Comparison of ENCODE assay signal across 18 mouse cellular contexts in the genomic region with DNA sequence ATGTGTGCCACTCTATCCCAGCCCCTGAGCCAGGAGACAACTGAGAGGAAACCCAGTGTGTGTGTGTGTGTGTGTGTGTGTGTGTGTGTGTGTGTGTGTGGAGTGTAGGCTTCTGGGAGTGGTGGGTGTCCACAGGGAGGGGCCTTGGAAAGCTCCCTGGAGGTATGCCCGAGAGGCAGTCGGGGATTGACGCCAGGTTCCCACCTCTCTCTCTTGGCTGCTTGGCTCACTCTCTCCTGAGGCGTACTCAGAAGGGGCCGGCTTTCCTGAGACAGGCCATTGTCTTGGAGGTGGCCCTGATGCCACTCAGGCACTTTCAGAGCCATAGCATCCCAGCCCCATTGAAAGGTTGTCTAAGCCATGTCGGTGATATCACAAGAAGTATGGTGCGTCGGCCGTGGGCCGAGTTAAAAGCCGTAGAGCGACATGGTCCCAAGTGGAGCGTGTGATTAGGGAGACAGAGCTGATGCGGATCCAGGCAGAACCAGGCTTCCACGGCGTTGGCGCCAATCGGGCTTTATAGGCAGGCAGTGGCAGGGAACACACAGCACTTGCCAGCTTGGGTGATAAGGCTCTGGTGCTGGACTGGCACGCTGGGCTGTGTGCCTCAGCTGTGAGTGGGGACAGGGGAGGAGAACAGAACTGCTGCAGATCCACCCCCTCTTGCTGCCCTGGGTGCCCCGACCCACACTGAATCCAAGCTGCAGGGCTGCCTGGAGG. TPM values are rescaled to one million over a fixed set of nuclear protein-coding genes. Genes with fewer than 3 reads are reported as not detected.
A peak's percentile ranks its signal among the peaks of the same experiment; 100 is the strongest.
DNase-seq lines count a peak whose midpoint lies in the region; ATAC-seq and TF ChIP-seq lines count a peak whose summit lies in the region.
"Had no signal": no experiment of that assay in that cellular context is flagged by ENCODE, and none has a peak within 500 bp of the region (broad histone marks: within the 10 kb centered on the region; RNA-seq: fewer than 3 reads in every experiment).

No protein-coding gene starts in this region.

- no peak for TF ChIP-seq CTCF in forebrain, postnatal 0 days (IDR thresholded peaks at IDR 0.05; ENCODE audit: low read depth)

- H3K4me2 ChIP-seq in hindbrain, embryonic 15.5 days, result no peak overlapping the region
- H3K4me2 ChIP-seq in forebrain, postnatal 0 days (ENCODE audit: low read depth), result no peak overlapping the region
- H3K4me2 ChIP-seq in intestine, embryonic 15.5 days (replicated peaks), result no peak overlapping the region
- H3K4me2 ChIP-seq: embryonic facial prominence, embryonic 12.5 days; liver, embryonic 15.5 days; midbrain, embryonic 12.5 days had no signal

- H3K4me3 ChIP-seq in hindbrain, embryonic 15.5 days, result no peak overlapping the region
- no peak overlapping the region for H3K4me3 ChIP-seq in hindbrain, embryonic 10.5 days
- no peak overlapping the region for H3K4me3 ChIP-seq in forebrain, postnatal 0 days (ENCODE audit: low read depth, low read length)
- H3K4me3 ChIP-seq in intestine, embryonic 15.5 days (replicated peaks), result no peak overlapping the region
- H3K4me3 ChIP-seq: embryonic facial prominence, embryonic 12.5 days; liver, embryonic 15.5 days; midbrain, embryonic 12.5 days had no signal

- H3K4me1 ChIP-seq in hindbrain, embryonic 15.5 days (replicated peaks), result peaks cover 3% of the 10 kb centered on the region; the same call in 1 of the 2 replicates
- no peaks in the 10 kb centered on the region for H3K4me1 ChIP-seq in hindbrain, embryonic 10.5 days (replicated peaks)
- H3K4me1 ChIP-seq in forebrain, postnatal 0 days (ENCODE audit: insufficient read depth), result no peaks in the 10 kb centered on the region
- H3K4me1 ChIP-seq in intestine, embryonic 15.5 days (replicated peaks), result peaks cover 9% of the 10 kb centered on the region; the same call in 1 of the 2 replicates
- H3K4me1 ChIP-seq: liver, embryonic 15.5 days; midbrain, embryonic 12.5 days had no signal

- no peaks in the 10 kb centered on the region for H3K36me3 ChIP-seq in hindbrain, embryonic 15.5 days
- no peaks in the 10 kb centered on the region for H3K36me3 ChIP-seq in hindbrain, embryonic 10.5 days
- no peaks in the 10 kb centered on the region for H3K36me3 ChIP-seq in forebrain, postnatal 0 days (ENCODE audit: insufficient read depth)
- H3K36me3 ChIP-seq in intestine, embryonic 15.5 days, result no peaks in the 10 kb centered on the region
- H3K36me3 ChIP-seq: embryonic facial prominence, embryonic 12.5 days; liver, embryonic 15.5 days; midbrain, embryonic 12.5 days had no signal

- H3K27ac ChIP-seq in hindbrain, embryonic 15.5 days (replicated peaks), result no peak overlapping the region
- no peak overlapping the region for H3K27ac ChIP-seq in hindbrain, embryonic 10.5 days
- H3K27ac ChIP-seq in forebrain, postnatal 0 days (ENCODE audit: low read depth, low read length), result no peak overlapping the region
- no peak overlapping the region for H3K27ac ChIP-seq in intestine, embryonic 15.5 days
- H3K27ac ChIP-seq: embryonic facial prominence, embryonic 12.5 days; liver, embryonic 15.5 days; midbrain, embryonic 12.5 days had no signal

- peak; percentile 25 to 43 for DNase-seq in cerebellum, postnatal 14 days
- DNase-seq in cerebellum, adult 11 months, result no peak
- no peak for DNase-seq in hindbrain, embryonic 10.5 days (ENCODE audit: low spot score)
- DNase-seq in Muller cell, postnatal 12 days (ENCODE audit: inconsistent ontology term), result peak; percentile 22
- DNase-seq in forebrain, postnatal 0 days, result peak; percentile 46
- no peak for DNase-seq in adrenal gland, adult 18-20 months (ENCODE audit: low spot score in 2 of 2)
- DNase-seq: adrenal gland, adult 2 months; cerebellum, postnatal 36 days; gastrocnemius, postnatal 10 days; kidney, adult 9 months; kidney, postnatal 4 days; thymus, adult 18-20 months had no signal

- H3K9ac ChIP-seq in hindbrain, embryonic 15.5 days, result no peak overlapping the region
- H3K9ac ChIP-seq in forebrain, postnatal 0 days, result no peak overlapping the region
- no peak overlapping the region for H3K9ac ChIP-seq in intestine, embryonic 15.5 days
- H3K9ac ChIP-seq: embryonic facial prominence, embryonic 12.5 days; liver, embryonic 15.5 days; midbrain, embryonic 12.5 days had no signal

- peak; percentile 37; the same call in 1 of the 2 replicates for ATAC-seq in hindbrain, embryonic 15.5 days (ENCODE audit: low FRiP score, low read depth)
- ATAC-seq in forebrain, postnatal 0 days, result peak; percentile 44; the same call in 1 of the 2 replicates
- ATAC-seq in intestine, embryonic 15.5 days, result no peak; the same call in 1 of the 2 replicates
- ATAC-seq: Patski had no signal

- H3K9me3 ChIP-seq in hindbrain, embryonic 15.5 days, result no peaks in the 10 kb centered on the region
- no peaks in the 10 kb centered on the region for H3K9me3 ChIP-seq in hindbrain, embryonic 10.5 days
- H3K9me3 ChIP-seq in forebrain, postnatal 0 days (ENCODE audit: low read length), result no peaks in the 10 kb centered on the region
- H3K9me3 ChIP-seq in intestine, embryonic 15.5 days, result no peaks in the 10 kb centered on the region
- H3K9me3 ChIP-seq: embryonic facial prominence, embryonic 12.5 days; liver, embryonic 15.5 days; midbrain, embryonic 12.5 days had no signal

- no peaks in the 10 kb centered on the region for H3K27me3 ChIP-seq in hindbrain, embryonic 15.5 days
- 0 out of 2 replicates have a peak, but pooled peaks cover 4% of the 10 kb centered on the region for H3K27me3 ChIP-seq in hindbrain, embryonic 10.5 days (ENCODE audit: insufficient read depth, poor library complexity, severe bottlenecking)
- no peaks in the 10 kb centered on the region for H3K27me3 ChIP-seq in forebrain, postnatal 0 days (ENCODE audit: insufficient read depth, low read length)
- H3K27me3 ChIP-seq in intestine, embryonic 15.5 days (replicated peaks), result no peaks in the 10 kb centered on the region; the same call in 1 of the 2 replicates
- H3K27me3 ChIP-seq: embryonic facial prominence, embryonic 12.5 days; midbrain, embryonic 12.5 days; Patski had no signal

- 74% methylated on average over 20 of the region's 20 CpGs for WGBS in hindbrain, embryonic 15.5 days
- WGBS in hindbrain, embryonic 10.5 days, result 86% methylated on average over 20 of the region's 20 CpGs
- WGBS in forebrain, postnatal 0 days, result 56% methylated on average over 20 of the region's 20 CpGs
- WGBS in intestine, embryonic 15.5 days, result 82% methylated on average over 20 of the region's 20 CpGs

RNA-seq across cellular contexts. Expression of a gene that starts 54.9 kb away (rescaled TPM):
- 3.3 and 4.2 TPM in 2 replicates for polyA plus RNA-seq in hindbrain, embryonic 15.5 days (2015; fragmentation: Nextera tagmentation; extraction: Ambion mirVana)
- 2.9 and 6.3 TPM in 2 replicates for polyA plus RNA-seq in hindbrain, embryonic 10.5 days (2016; fragmentation: Nextera tagmentation; extraction: Ambion mirVana)
- total RNA-seq in forebrain, postnatal 0 days (2014; rRNA removed), result 0.43 and 1.6 TPM in 2 replicates
- 0.49 and 1.6 TPM in 2 replicates for polyA plus RNA-seq in forebrain, postnatal 0 days (2015; fragmentation: Nextera tagmentation; extraction: Ambion mirVana)
- 0.78 and 0.85 TPM in 2 replicates for polyA plus RNA-seq in intestine, embryonic 15.5 days (2015; fragmentation: Nextera tagmentation; extraction: Ambion mirVana)
- 1 to 10 TPM in 1 of 2 experiments, under 1 TPM in 1; 0.23 to 1.1 TPM for total RNA-seq in adrenal gland, adult 18-20 months (2021)

Comparison
In these comparisons a context has a peak if more than half of its experiments do, and no peak if none do; other contexts are left out.
1. DNase-seq: peak in cerebellum, postnatal 14 days (2 of 2), Muller cell, postnatal 12 days (single experiment) and forebrain, postnatal 0 days (single experiment); none in cerebellum, adult 11 months (single experiment), hindbrain, embryonic 10.5 days (single experiment) and adrenal gland, adult 18-20 months (0 of 2).